Mouse (Mus musculus) kidney, embryonic 14.5 days (tissue): Measurements from ENCODE around the gene Usp38. TPM values are rescaled to one million over a fixed set of nuclear protein-coding genes. Genes with fewer than 3 reads are reported as not detected.

Experiments
- ATAC-seq: fragments of 200-750 bp; cut with Nextera tagmentation; 2 replicates; pipeline ENCODE4 v1.8.0; 2017; ENCODE audit warnings: moderate number of reproducible peaks, mild to moderate bottlenecking, moderate TSS enrichment, moderate library complexity; ENCODE audit not compliant: low FRiP score, low TSS enrichment
- H3K27ac ChIP-seq: fragments of 300-500 bp; sonication (generic); 2 replicates; pipeline ENCODE4 v1.5.1; 2014; ENCODE audit warnings: low read depth, mild to moderate bottlenecking, low read length, moderate library complexity, mixed read lengths
- H3K27me3 ChIP-seq: fragments of 300-500 bp; sonication (generic); 2 replicates; pipeline ENCODE4 v1.6.1; 2014; ENCODE audit warnings: mild to moderate bottlenecking, low read length; ENCODE audit not compliant: control insufficient read depth, insufficient read depth
- H3K36me3 ChIP-seq: fragments of 300-500 bp; sonication (generic); 2 replicates; pipeline ENCODE4 v1.6.1; 2014; ENCODE audit warnings: low read length, mixed read lengths; ENCODE audit not compliant: control insufficient read depth, insufficient read depth
- H3K4me1 ChIP-seq: fragments of 300-500 bp; sonication (generic); 2 replicates; pipeline ENCODE4 v1.6.1; 2014; ENCODE audit warnings: low read length, mixed read lengths; ENCODE audit not compliant: control insufficient read depth, insufficient read depth
- H3K4me2 ChIP-seq: fragments of 300-500 bp; sonication (generic); replicated peaks from 2 replicates; pipeline ENCODE4 v1.6.1; 2014; ENCODE audit warnings: low read depth, mild to moderate bottlenecking, low read length
- H3K4me3 ChIP-seq: fragments of 300-500 bp; sonication (generic); 2 replicates; pipeline ENCODE4 v1.5.1; 2014; ENCODE audit warnings: mild to moderate bottlenecking, low read length
- H3K9ac ChIP-seq: fragments of 300-500 bp; sonication (generic); 2 replicates; pipeline ENCODE4 v1.6.1; 2014; ENCODE audit warnings: low read depth, mild to moderate bottlenecking, low read length, moderate library complexity
- H3K9me3 ChIP-seq: fragments of 300-500 bp; sonication (generic); 2 replicates; pipeline ENCODE4 v1.6.1; 2016; ENCODE audit warnings: low read length; ENCODE audit not compliant: control insufficient read depth
- WGBS: fragments of 180-500 bp; shearing (Covaris S2); extraction: QIAGEN DNeasy Blood & Tissue Kit; methylation state at CpG from one replicate; pipeline ENCODE4 v1.1.7; 2014; 5-methylcytosine and 5-hydroxymethylcytosine counted together
- polyA plus RNA-seq: library from polyadenylated mRNA; unstranded; fragments of >200 nt; fragmentation: Nextera tagmentation; extraction: Ambion mirVana; gene quantifications from 2 replicates; pipeline ENCODE4 v1.2.1, GENCODE M21; 2014

Usp38 gene
- polyA plus RNA-seq, 1 experiment from 2014 or later: 25.5 TPM

- WGBS: 75% methylated on average over 8 of the region's 9 CpGs
- Histone ChIP-seq H3K27ac (no peak overlapping the region), H3K4me2 (no peak overlapping the region), H3K27me3 (no peaks in the 10 kb centered on the region), H3K9ac (no peak overlapping the region), H3K9me3 (no peaks in the 10 kb centered on the region), H3K36me3 (no peaks in the 10 kb centered on the region), H3K4me1 (0 out of 2 replicates have a peak, but pooled peaks cover 3% of the 10 kb centered on the region), H3K4me3 (no peak overlapping the region)
- ATAC-seq: no peak
These were observed 43.6 kb downstream of the Usp38 start for GRCm38 (mm10) chr8:80971150-80971549.

GRCm38 (mm10) chr8:80970000-80970685 is 44.6 kb downstream of the Usp38 start:
- Histone ChIP-seq H3K27ac (no peak overlapping the region), H3K27me3 (no peaks in the 10 kb centered on the region), H3K9me3 (no peaks in the 10 kb centered on the region), H3K9ac (no peak overlapping the region), H3K36me3 (no peaks in the 10 kb centered on the region), H3K4me1 (0 out of 2 replicates have a peak, but pooled peaks cover 3% of the 10 kb centered on the region), H3K4me3 (no peak overlapping the region), H3K4me2 (no peak overlapping the region)
- ATAC-seq: peak; percentile 54; the same call in 1 of the 2 replicates
- WGBS: 35% methylated on average over 11 of the region's 11 CpGs

GRCm38 (mm10) chr8:80969423-80969822 is 45.3 kb downstream of the Usp38 start:
- WGBS: 83% methylated on average over 5 of the region's 5 CpGs
- Histone ChIP-seq H3K9ac (no peak overlapping the region), H3K4me3 (no peak overlapping the region), H3K4me2 (no peak overlapping the region), H3K27me3 (no peaks in the 10 kb centered on the region), H3K4me1 (0 out of 2 replicates have a peak, but pooled peaks cover 3% of the 10 kb centered on the region), H3K27ac (no peak overlapping the region), H3K9me3 (no peaks in the 10 kb centered on the region), H3K36me3 (no peaks in the 10 kb centered on the region)
- no peak for ATAC-seq

- Histone ChIP-seq H3K4me3 (no peak overlapping the region), H3K4me2 (no peak overlapping the region), H3K36me3 (no peaks in the 10 kb centered on the region), H3K27ac (no peak overlapping the region), H3K9ac (no peak overlapping the region), H3K9me3 (no peaks in the 10 kb centered on the region), H3K4me1 (peaks cover 8% of the 10 kb centered on the region; the same call in 1 of the 2 replicates), H3K27me3 (no peaks in the 10 kb centered on the region)
- ATAC-seq: no peak
- 96% methylated on average over 3 of the region's 3 CpGs for WGBS
These were observed 51.6 kb downstream of the Usp38 start for GRCm38 (mm10) chr8:80963095-80963494.

GRCm38 (mm10) chr8:80962592-80962983 is 52.1 kb downstream of the Usp38 start:
- Histone ChIP-seq H3K9ac (no peak overlapping the region), H3K4me1 (peaks cover 8% of the 10 kb centered on the region; the same call in 1 of the 2 replicates), H3K4me3 (no peak overlapping the region), H3K27me3 (no peaks in the 10 kb centered on the region), H3K27ac (no peak overlapping the region), H3K4me2 (no peak overlapping the region), H3K36me3 (no peaks in the 10 kb centered on the region), H3K9me3 (no peaks in the 10 kb centered on the region)
- 91% methylated on average over 5 of the region's 5 CpGs for WGBS
- ATAC-seq: no peak

GRCm38 (mm10) chr8:80961937-80962591 is 52.7 kb downstream of the Usp38 start:
- H3K27ac ChIP-seq: no peak overlapping the region
- H3K9ac ChIP-seq: no peak overlapping the region
- no peak overlapping the region for H3K4me2 ChIP-seq
- H3K36me3 ChIP-seq: no peaks in the 10 kb centered on the region
- H3K4me3 ChIP-seq: no peak overlapping the region
- no peak for ATAC-seq
- H3K9me3 ChIP-seq: no peaks in the 10 kb centered on the region
- no peaks in the 10 kb centered on the region for H3K27me3 ChIP-seq
- WGBS: 68% methylated on average over 7 of the region's 7 CpGs
- peaks cover 8% of the 10 kb centered on the region; the same call in 1 of the 2 replicates for H3K4me1 ChIP-seq

- Histone ChIP-seq H3K9me3 (no peaks in the 10 kb centered on the region), H3K36me3 (no peaks in the 10 kb centered on the region), H3K4me3 (no peak overlapping the region), H3K9ac (no peak overlapping the region), H3K4me1 (peaks cover 8% of the 10 kb centered on the region; the same call in 1 of the 2 replicates), H3K27me3 (no peaks in the 10 kb centered on the region), H3K27ac (no peak overlapping the region), H3K4me2 (no peak overlapping the region)
- no peak for ATAC-seq
- WGBS: 69% methylated on average over 4 of the region's 4 CpGs
These were observed 53.6 kb downstream of the Usp38 start for GRCm38 (mm10) chr8:80961070-80961609.

- Histone ChIP-seq H3K4me2 (no peak overlapping the region), H3K9ac (no peak overlapping the region), H3K4me1 (peaks cover 8% of the 10 kb centered on the region; the same call in 1 of the 2 replicates), H3K27ac (peak overlapping the region; percentile 42; the same call in 1 of the 2 replicates), H3K9me3 (peaks cover 7% of the 10 kb centered on the region), H3K4me3 (no peak overlapping the region), H3K36me3 (no peaks in the 10 kb centered on the region), H3K27me3 (no peaks in the 10 kb centered on the region)
- ATAC-seq: peak; percentile 71
- 49% methylated on average over 9 of the region's 9 CpGs for WGBS
These were observed 55.0 kb downstream of the Usp38 start for GRCm38 (mm10) chr8:80959588-80960268.
